13 mouse cellular contexts compared by ENCODE assay signal in genomic region chr11:75102763-75103339, GRCm38 (mm10).
DNase-seq lines count a peak whose midpoint lies in the region; ATAC-seq lines count a peak whose summit lies in the region.
"Had no signal": no experiment of that assay in that cellular context is flagged by ENCODE, and none has a peak within 500 bp of the region (broad histone marks: within the 10 kb centered on the region; RNA-seq: fewer than 3 reads in every experiment).

No protein-coding gene starts in this region.

- ATAC-seq in embryonic facial prominence, embryonic 13.5 days (ENCODE audit: insufficient number of reproducible peaks, insufficient read depth, low FRiP score, low TSS enrichment, low read depth): no peak; the same call in 1 of the 2 replicates
- ATAC-seq in limb, embryonic 15.5 days (ENCODE audit: insufficient number of reproducible peaks, low FRiP score, low TSS enrichment, low read depth): no peak
- ATAC-seq in embryonic facial prominence, embryonic 15.5 days (ENCODE audit: insufficient number of reproducible peaks, low FRiP score, low TSS enrichment, low read depth): no peak; the same call in 1 of the 2 replicates

- no peak overlapping the region for H3K4me2 ChIP-seq in embryonic facial prominence, embryonic 13.5 days
- no peak overlapping the region for H3K4me2 ChIP-seq in limb, embryonic 15.5 days
- H3K4me2 ChIP-seq in embryonic facial prominence, embryonic 15.5 days (replicated peaks): no peak overlapping the region

- H3K27ac ChIP-seq in embryonic facial prominence, embryonic 13.5 days: peak overlapping the region; percentile 34
- no peak overlapping the region for H3K27ac ChIP-seq in embryonic facial prominence, embryonic 10.5 days (replicated peaks)
- peak overlapping the region; percentile 40 for H3K27ac ChIP-seq in limb, embryonic 15.5 days
- H3K27ac ChIP-seq in limb, embryonic 10.5 days: no peak overlapping the region
- H3K27ac ChIP-seq in embryonic facial prominence, embryonic 15.5 days (replicated peaks): peak overlapping the region; percentile 48; the same call in 1 of the 2 replicates
- H3K27ac ChIP-seq: forebrain, embryonic 10.5 days had no signal

- H3K4me3 ChIP-seq in embryonic facial prominence, embryonic 13.5 days: no peak overlapping the region
- no peak overlapping the region for H3K4me3 ChIP-seq in embryonic facial prominence, embryonic 10.5 days
- no peak overlapping the region for H3K4me3 ChIP-seq in limb, embryonic 15.5 days
- no peak overlapping the region for H3K4me3 ChIP-seq in limb, embryonic 10.5 days
- no peak overlapping the region for H3K4me3 ChIP-seq in embryonic facial prominence, embryonic 15.5 days (replicated peaks)
- H3K4me3 ChIP-seq: forebrain, embryonic 10.5 days had no signal

- peaks cover 16% of the 10 kb centered on the region for H3K4me1 ChIP-seq in embryonic facial prominence, embryonic 13.5 days
- H3K4me1 ChIP-seq in embryonic facial prominence, embryonic 10.5 days: no peaks in the 10 kb centered on the region
- H3K4me1 ChIP-seq in limb, embryonic 15.5 days: peaks cover 16% of the 10 kb centered on the region
- H3K4me1 ChIP-seq in limb, embryonic 10.5 days: no peaks in the 10 kb centered on the region
- peaks cover 13% of the 10 kb centered on the region for H3K4me1 ChIP-seq in embryonic facial prominence, embryonic 15.5 days
- H3K4me1 ChIP-seq: forebrain, embryonic 10.5 days had no signal

- 68% methylated on average over 5 of the region's 5 CpGs for WGBS in embryonic facial prominence, embryonic 13.5 days
- 84% methylated on average over 5 of the region's 5 CpGs for WGBS in embryonic facial prominence, embryonic 10.5 days
- WGBS in limb, embryonic 15.5 days: 66% methylated on average over 5 of the region's 5 CpGs
- 89% methylated on average over 5 of the region's 5 CpGs for WGBS in limb, embryonic 10.5 days
- WGBS in embryonic facial prominence, embryonic 15.5 days: 40% methylated on average over 5 of the region's 5 CpGs

- no peak overlapping the region for H3K9ac ChIP-seq in embryonic facial prominence, embryonic 13.5 days
- H3K9ac ChIP-seq in limb, embryonic 15.5 days: no peak overlapping the region
- no peak overlapping the region for H3K9ac ChIP-seq in embryonic facial prominence, embryonic 15.5 days

- DNase-seq in embryonic facial prominence, embryonic 10.5 days (ENCODE audit: low spot score): no peak
- no peak for DNase-seq in limb, embryonic 10.5 days (ENCODE audit: low spot score)
- DNase-seq in Muller cell, postnatal 12 days (ENCODE audit: inconsistent ontology term): peak; percentile 86
- no peak for DNase-seq in kidney, postnatal 36 days
- no peak for DNase-seq in testis, postnatal 10 days (ENCODE audit: low spot score)
- DNase-seq: adrenal gland, postnatal 14 days; gastrocnemius, postnatal 14 days; kidney, adult 9 months; thymus, adult 18-20 months had no signal

- no peaks in the 10 kb centered on the region for H3K27me3 ChIP-seq in embryonic facial prominence, embryonic 13.5 days
- no peaks in the 10 kb centered on the region for H3K27me3 ChIP-seq in embryonic facial prominence, embryonic 10.5 days (replicated peaks; ENCODE audit: low read depth, poor library complexity, severe bottlenecking)
- H3K27me3 ChIP-seq in limb, embryonic 15.5 days: no peaks in the 10 kb centered on the region
- no peaks in the 10 kb centered on the region for H3K27me3 ChIP-seq in limb, embryonic 10.5 days (ENCODE audit: low read depth, poor library complexity, severe bottlenecking)
- H3K27me3 ChIP-seq in embryonic facial prominence, embryonic 15.5 days: no peaks in the 10 kb centered on the region

- H3K36me3 ChIP-seq in embryonic facial prominence, embryonic 13.5 days: peaks cover 1% of the 10 kb centered on the region
- peaks cover 2% of the 10 kb centered on the region; the same call in 1 of the 2 replicates for H3K36me3 ChIP-seq in embryonic facial prominence, embryonic 10.5 days (replicated peaks)
- H3K36me3 ChIP-seq in limb, embryonic 15.5 days: 0 out of 2 replicates have a peak, but pooled peaks cover under 1% of the 10 kb centered on the region
- peaks cover 2% of the 10 kb centered on the region for H3K36me3 ChIP-seq in limb, embryonic 10.5 days
- no peaks in the 10 kb centered on the region for H3K36me3 ChIP-seq in embryonic facial prominence, embryonic 15.5 days

- no peaks in the 10 kb centered on the region for H3K9me3 ChIP-seq in embryonic facial prominence, embryonic 13.5 days
- no peaks in the 10 kb centered on the region for H3K9me3 ChIP-seq in embryonic facial prominence, embryonic 10.5 days
- H3K9me3 ChIP-seq in limb, embryonic 15.5 days: no peaks in the 10 kb centered on the region
- no peaks in the 10 kb centered on the region for H3K9me3 ChIP-seq in limb, embryonic 10.5 days (replicated peaks)
- H3K9me3 ChIP-seq in embryonic facial prominence, embryonic 15.5 days (replicated peaks): no peaks in the 10 kb centered on the region
- H3K9me3 ChIP-seq: forebrain, embryonic 10.5 days had no signal

Comparison
In these comparisons a context has a peak if more than half of its experiments do, and no peak if none do; other contexts are left out.
1. H3K27ac ChIP-seq: peak in embryonic facial prominence, embryonic 13.5 days (single experiment), limb, embryonic 15.5 days (single experiment) and embryonic facial prominence, embryonic 15.5 days (single experiment); none in embryonic facial prominence, embryonic 10.5 days (single experiment) and limb, embryonic 10.5 days (single experiment).